Mouse (Mus musculus) activated CD4-positive, CD25-positive, alpha-beta regulatory T cell, adult 4 months (primary cell): ENCODE measurements around the gene Lrch4. TPM values are rescaled to one million over a fixed set of nuclear protein-coding genes. Genes with fewer than 3 reads are reported as not detected.

ENCODE experiments used
- ATAC-seq: one replicate; pipeline ENCODE4 v1.8.0; 2017
- polyA plus RNA-seq, 2 experiments: library from polyadenylated mRNA; unstranded; fragments of 100-300 nt; shearing (Covaris generic); gene quantifications; one replicate each; pipeline ENCODE4 v1.2.1; 2017

The Lrch4 gene
- 10 to 100 TPM; 61.6 to 68.6 TPM for polyA plus RNA-seq

- peak; percentile 77 for ATAC-seq
Observed at GRCm38 (mm10) chr5:137628498-137629305, at the start of gene Lrch4, which contains the start of the genes Fbxo24 and Gm20605. Gene Lrch4 (plus strand): TSS chr5:137629121. Gene Fbxo24 (minus strand): TSS chr5:137629002. Gene Gm20605 (plus strand): TSS chr5:137629175.

- no peak for ATAC-seq
Observed at GRCm38 (mm10) chr5:137580246-137580645, 48.7 kb upstream of the Lrch4 start.

DNA sequence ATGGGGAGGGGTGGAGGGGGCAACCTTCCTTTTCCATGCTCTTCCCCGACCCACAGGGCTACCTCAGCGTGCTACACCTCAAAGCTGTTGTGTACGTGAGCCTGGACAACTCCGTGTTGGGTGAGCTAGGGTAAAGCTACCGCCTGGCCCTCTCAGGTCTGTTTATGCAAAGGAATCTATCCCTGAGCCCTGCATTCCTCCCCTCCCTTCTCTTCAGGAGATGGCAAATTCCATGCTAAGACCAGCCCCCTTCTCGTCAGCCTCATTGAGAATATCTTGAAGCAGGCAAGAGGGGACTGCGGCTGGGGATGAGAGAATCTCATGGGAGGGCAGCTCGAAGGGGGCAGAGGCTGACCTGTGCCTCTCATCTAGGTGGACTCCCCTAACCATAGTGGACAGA, 46.2 kb upstream of the Lrch4 start:
- no peak for ATAC-seq

DNA sequence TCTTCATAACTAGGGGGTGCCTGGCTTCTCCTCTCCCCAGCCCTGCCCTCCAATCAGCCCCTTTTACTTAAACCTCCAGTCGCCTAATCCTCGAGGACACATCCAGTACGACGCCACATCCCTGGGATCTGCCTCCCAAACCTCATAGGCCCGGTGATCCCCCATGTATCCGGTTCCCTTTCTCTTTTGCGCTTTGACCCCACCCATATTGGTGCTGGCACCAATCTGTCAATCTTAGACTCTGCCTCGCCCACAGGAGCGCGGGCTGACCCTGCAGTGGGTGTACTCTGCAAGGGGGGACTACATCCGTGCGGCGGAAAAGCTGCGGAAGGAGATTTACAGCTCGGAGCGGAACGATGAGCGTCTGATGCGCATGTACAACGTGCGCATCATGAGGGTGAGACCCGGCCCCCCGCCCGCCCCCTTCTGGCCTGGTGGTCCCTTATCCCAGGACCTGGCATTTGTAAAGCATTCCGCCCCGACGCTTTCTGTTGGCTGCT, 45.2 kb upstream of the Lrch4 start:
- no peak for ATAC-seq

DNA sequence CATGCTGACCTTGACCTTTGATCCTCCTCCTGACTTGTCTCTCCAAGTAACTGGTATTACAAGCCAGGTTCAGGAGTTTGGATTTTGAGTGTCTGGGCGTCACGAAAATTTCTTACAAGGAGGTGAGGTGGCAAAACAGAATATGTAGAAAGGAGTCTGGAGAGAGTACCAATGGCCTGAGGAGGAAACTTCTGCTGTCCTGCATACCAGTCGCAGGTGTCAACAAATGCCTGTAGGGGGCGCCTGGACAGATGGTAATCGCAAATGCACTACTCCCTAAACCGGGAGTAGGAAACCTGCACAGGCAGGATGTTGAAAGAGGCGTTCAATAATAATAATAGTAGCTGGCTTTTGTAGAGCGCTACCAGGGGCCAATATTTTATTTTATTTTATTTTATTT, 43.9 kb upstream of the Lrch4 start:
- no peak for ATAC-seq

DNA sequence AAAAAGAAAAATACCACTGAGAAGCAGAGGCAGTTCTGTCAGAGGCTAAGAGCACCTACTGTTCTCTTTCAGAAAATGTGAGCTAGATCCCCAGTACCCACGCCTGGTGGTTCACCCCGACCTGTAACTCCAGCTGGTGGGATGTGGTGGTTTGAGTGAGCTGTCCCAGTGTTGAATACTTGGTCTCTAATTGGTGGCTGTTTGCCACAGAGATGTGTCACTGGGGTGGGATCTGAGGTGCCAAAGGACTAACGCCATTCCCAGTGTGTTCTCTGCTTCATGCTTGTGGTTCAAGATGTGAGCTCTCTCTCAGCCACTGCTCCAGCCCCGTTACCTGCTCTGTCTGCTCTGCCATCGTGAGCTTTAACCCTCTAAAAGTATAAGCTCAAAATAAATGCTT, 38.4 kb upstream of the Lrch4 start:
- no peak for ATAC-seq

- no peak for ATAC-seq
Observed at GRCm38 (mm10) chr5:137595921-137596320, 33.0 kb upstream of the Lrch4 start.

GRCm38 (mm10) chr5:137596601-137597261, 32.2 kb upstream of the Lrch4 start:
- ATAC-seq, result peak; percentile 14

- ATAC-seq, result no peak
Observed at GRCm38 (mm10) chr5:137597625-137598024, 31.3 kb upstream of the Lrch4 start.

- no peak for ATAC-seq
Observed at GRCm38 (mm10) chr5:137598100-137598826, 30.7 kb upstream of the Lrch4 start.

DNA sequence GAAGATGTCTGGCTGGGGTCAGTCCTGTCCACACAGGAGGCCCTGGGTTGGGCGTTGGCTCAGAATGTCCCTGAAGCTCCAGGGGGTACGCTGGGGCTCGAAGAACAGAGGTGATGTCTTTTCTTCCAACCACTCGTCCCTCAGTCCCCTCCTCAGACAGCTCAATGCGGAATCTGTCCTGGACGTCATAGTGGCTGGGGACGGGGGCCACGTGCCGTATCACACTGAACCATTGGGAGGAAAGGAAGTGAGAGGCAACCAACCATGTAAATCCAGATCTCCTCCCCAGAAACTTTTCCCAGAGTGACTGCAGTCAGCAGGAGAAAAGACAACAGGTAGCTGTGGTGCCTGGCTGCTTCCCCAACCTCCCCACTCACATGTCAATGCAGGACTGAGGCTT, 29.3 kb upstream of the Lrch4 start:
- no peak for ATAC-seq

- ATAC-seq, result peak; percentile 4
Observed at GRCm38 (mm10) chr5:137600281-137600618, 28.7 kb upstream of the Lrch4 start.

- peak; percentile 92 for ATAC-seq
Observed at GRCm38 (mm10) chr5:137600619-137601364, 28.1 kb upstream of the Lrch4 start, which contains the start of gene Mospd3. Gene Mospd3 (minus strand): TSS chr5:137601058.

GRCm38 (mm10) chr5:137601365-137601729, 27.6 kb upstream of the Lrch4 start:
- ATAC-seq, result no peak

- no peak for ATAC-seq
Observed at GRCm38 (mm10) chr5:137607860-137608653, 20.9 kb upstream of the Lrch4 start.

DNA sequence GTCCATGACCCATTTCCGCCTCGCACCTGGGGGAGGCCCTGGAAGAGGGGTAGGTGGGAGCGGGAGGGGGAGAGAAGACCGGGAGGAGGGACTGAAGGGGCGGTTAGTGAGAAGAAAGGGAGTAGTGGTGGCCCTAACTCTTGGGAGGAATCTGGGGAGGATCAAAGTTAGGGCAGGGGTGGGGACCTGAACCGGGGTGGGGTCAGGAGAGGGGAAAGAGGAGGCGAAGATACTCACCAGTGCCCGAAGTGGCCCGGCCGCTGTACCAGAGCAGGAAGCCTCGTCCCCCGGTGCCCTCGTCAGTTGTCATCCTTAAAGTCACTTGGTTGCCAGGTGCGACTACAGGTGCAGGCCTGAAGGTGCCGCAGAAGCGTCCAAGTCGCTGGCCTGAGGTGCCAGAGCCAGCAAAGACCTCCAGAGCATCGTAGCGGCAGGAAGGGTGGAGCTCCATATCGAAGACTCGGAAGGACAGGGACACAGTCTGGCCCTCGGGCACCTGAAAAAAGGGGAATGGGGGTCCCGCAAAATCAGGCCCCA, 20.2 kb upstream of the Lrch4 start:
- no peak for ATAC-seq

DNA sequence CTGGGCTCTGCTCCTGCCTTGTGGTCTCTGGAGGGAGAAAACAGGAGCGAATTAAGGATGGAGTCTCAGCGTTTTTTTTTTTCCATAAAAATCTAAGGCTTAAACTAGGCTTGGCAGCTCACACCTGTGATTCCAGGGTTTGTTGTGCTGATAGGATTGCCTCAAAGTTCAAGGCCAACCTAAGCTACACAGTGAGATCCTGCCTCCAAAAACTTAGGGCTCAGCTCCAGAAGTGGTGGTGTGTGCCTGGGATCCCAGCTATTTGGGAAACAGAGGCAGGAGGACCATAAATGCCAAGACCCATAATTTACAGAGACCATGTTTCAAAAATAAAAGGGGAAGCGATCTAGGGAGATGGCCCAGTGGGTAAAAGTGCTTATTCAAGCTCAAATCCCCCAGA, 19.6 kb upstream of the Lrch4 start:
- no peak for ATAC-seq

GRCm38 (mm10) chr5:137610056-137610455, 18.9 kb upstream of the Lrch4 start:
- ATAC-seq, result no peak

GRCm38 (mm10) chr5:137610548-137611244, 18.2 kb upstream of the Lrch4 start:
- ATAC-seq, result no peak

DNA sequence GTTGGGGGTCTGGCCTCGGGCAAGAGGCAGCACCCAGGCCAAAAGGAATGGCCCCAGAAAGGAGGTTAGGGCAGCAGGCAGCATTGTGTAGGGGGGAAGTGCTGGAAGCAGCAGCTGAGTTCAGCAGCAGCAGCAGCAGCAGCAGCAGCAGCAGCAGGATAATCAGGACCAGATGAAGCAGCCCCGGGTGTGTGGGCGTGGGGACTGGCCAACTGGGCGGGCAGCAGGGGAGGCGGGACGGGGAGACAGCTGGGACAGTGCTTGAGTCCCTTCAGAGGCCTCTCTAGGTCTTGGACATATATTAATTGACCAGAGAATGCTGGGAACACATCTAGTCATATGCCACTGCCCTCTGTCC, 17.7 kb upstream of the Lrch4 start:
- ATAC-seq, result no peak

DNA sequence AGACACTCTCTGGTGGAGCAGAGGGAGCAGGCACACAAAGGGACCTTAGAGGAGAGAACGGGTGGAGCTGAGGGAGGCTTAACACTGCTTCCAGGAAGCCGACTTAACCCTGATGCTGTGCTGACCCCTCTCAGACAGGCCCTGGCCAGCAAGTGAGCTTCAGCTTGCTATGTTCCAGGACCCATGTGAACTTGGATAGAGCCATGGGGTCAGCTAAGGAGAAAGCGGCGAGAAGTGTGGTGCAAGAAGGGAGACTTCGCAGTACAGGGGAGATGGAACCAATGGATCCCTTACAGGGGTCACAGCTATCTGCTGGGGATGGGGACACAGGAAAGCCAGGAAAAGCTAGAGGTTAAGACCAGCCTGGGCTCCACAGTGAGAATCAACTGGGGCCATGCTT, 15.8 kb upstream of the Lrch4 start:
- ATAC-seq, result no peak
